Mouse (Mus musculus) cerebellum, adult 11 months (tissue): ENCODE measurements around the gene Tmco3.

Source experiments
- DNase-seq: peaks from one replicate; pipeline ENCODE4 v3.0.0; 2022

Tmco3 gene

GRCm38 (mm10) chr8:13287692-13288623, at the start of gene Tmco3, which contains the start of gene Dcun1d2:
Gene Tmco3 (plus strand): TSS chr8:13288190.
Gene Dcun1d2 (minus strand): TSS chr8:13288131.
- DNase-seq = peak; percentile 96

DNA sequence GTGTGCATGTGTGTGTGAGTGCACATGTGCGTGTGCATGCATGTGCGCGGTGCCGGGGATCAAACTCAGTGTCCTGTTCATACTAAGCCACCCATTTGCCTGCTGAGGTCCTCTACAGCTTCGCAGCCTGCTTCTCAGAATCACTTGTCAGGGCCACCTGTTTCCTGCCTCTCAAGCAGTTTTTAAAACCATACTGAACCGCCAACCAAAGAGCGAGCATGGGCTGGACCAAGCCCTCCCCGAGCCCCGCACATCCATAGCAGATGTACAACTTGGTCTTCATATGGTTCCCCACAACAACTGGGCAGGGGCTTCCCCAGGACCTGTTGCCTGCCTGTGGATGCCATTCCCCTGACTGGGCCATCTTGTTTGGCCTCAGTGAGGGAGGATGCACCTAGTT, 47.9 kb upstream of the Tmco3 start:
- no peak for DNase-seq

- no peak for DNase-seq
Measured at GRCm38 (mm10) chr8:13240691-13241090, 47.3 kb upstream of the Tmco3 start.

DNA sequence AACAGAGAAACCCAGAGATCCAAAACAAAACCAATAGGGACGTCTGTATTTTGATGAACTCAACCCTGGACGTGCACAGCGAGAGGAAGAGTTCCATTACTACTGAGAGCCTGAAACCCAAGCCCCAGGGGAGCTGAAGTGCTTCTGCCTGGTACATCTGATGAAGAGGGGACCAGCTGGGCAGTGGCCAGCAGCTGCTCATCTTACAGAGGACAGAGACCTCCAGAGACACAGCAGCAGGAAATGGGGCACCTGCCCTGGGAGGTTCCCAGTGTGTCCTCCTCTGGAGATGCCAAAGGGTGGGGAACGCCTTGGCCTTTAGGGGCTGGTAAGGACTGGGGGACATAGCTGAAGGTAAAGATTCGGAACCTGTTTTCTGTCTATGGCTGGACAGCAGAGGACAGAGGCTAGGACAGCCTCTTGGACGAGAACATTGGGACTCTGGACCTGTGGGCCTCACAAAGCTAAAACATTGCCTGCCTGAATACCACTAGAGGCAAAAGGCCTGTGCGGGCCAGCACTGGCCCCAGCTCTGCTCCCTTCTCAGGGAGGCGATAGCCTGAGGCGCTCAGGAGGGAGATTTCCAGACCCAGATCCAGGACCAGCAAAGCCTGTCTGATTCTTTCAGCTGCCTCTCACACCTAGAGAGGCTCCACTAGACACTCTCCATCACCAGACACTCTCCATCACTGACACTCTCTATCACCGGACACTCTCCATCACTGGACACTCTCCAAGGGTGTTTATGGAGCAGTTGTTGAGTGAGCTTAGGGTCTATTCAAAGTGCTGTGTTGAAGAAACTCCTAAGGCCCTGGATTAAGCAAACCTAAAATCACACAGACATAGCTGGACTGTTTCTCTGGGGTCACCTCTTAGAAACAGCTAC, 44.8 kb upstream of the Tmco3 start:
- no peak for DNase-seq

GRCm38 (mm10) chr8:13244343-13244880, 43.6 kb upstream of the Tmco3 start:
- DNase-seq = no peak

- DNase-seq = no peak
Measured at GRCm38 (mm10) chr8:13252837-13253236, 35.2 kb upstream of the Tmco3 start.

GRCm38 (mm10) chr8:13253413-13253812, 34.6 kb upstream of the Tmco3 start:
- DNase-seq = no peak

DNA sequence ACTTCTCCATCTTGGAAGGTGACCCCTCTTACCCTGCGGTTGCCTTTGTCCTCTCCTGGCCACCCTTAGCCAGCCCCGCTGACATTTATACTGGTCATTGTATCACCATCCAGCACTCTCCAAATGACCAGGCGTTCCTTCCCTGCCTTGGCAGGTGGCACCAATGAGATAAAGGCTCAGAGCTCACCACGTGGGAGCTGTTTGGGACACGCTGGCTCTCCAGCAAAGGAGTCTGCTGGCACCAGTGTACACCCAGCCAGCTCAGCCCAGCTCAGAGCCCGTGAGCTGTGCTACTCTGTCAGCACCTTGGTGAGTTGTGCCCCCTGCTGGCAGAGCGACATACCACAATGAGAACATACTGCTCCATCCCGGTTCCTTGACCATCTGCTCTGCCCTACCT, 34.0 kb upstream of the Tmco3 start, which contains the start of gene Adprhl1:
TSS of gene Adprhl1 (minus strand) at position 144 of the 400 bp plus-strand sequence.
- DNase-seq = peak; percentile 61

GRCm38 (mm10) chr8:13263376-13263775, 24.6 kb upstream of the Tmco3 start:
- DNase-seq = no peak

- DNase-seq = no peak
Measured at GRCm38 (mm10) chr8:13267566-13267965, 20.4 kb upstream of the Tmco3 start.

DNA sequence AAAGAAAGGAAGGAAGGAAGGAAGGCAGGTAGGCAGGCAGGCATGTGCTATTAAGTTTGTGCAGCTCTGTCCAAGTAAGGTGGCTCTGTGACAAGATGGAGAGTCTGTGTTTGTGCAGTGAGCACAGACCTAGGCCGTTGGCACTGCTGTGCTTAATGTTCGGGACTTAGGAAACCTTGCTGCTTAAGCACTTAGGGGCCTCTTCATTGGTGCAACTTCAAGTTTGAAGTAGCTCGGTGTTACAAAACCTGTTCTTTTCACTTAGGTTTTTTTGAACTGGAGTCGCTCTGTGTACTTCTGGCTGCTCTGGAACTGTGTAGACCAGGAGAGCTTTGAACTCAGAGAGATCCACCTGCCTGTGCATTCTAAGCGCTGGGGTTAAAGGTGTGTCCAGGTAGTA, 15.2 kb upstream of the Tmco3 start:
- DNase-seq = no peak

GRCm38 (mm10) chr8:13276941-13277447, 11.0 kb upstream of the Tmco3 start:
- DNase-seq = no peak

DNA sequence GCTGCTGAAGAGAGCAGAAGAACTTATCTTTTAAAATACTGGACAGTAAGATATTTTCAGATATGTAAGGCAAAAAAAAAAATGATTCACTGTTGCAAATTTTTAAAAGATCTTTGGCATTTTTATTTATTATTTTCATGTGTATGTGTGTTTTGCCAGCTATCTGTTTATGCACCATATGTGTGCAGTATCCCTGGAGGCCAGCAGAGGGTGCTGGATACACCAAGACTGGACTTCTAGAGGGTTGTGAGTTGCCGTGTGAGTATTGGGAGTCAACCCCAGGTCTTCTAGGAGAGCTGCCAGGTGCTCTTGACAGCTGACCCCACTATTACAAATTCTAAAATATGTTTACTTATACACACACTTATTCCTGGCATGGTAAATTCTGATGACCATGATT, 4.8 kb upstream of the Tmco3 start:
- no peak for DNase-seq

- DNase-seq = peak; percentile 91
Measured at GRCm38 (mm10) chr8:13287304-13287691, 692 bp upstream of the Tmco3 start.

- DNase-seq = no peak
Measured at GRCm38 (mm10) chr8:13288646-13289045, 656 bp downstream of the Tmco3 start.

GRCm38 (mm10) chr8:13292364-13292763, 4.4 kb downstream of the Tmco3 start:
- peak; percentile 68 for DNase-seq

- no peak for DNase-seq
Measured at GRCm38 (mm10) chr8:13293677-13294470, 5.9 kb downstream of the Tmco3 start.

DNA sequence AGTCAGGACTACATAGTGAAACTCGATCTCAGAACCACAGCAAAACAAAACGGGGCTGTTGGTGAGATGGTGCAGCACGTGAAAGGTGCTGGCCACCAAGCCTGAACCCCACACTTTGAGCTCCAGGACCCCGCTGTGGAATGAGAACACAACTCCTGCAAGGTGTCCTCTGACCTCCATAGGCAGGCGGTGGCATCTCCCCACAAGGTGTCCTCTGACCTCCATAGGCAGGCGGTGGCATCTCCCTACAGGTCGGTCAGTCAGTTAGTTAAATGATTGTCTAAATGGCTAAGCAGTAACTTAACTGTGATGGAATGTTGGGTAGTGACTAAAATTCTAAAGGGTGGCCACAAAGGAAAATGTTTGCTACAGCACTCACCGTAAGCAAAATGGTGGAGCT, 11.6 kb downstream of the Tmco3 start:
- no peak for DNase-seq

GRCm38 (mm10) chr8:13301036-13301435, 13.0 kb downstream of the Tmco3 start:
- no peak for DNase-seq

DNA sequence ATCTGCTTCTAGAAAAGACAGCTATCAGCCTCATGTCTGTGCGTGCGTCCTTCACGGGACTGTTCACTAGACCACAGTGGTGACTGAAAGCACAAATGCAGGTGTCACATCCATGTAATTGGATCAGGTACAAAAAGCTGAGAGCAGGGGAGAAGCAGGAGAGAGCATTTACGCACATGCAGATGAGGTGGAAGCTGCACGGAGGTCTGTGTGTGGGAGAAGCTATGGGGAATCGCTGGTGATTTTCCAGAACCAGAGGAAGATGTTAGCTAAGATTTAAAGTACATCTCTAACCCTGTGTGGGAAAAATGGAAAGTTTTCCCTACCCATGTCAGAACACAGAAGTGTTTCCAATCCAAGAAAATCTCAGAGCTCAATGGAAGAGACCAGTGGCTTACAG, 17.5 kb downstream of the Tmco3 start:
- DNase-seq = no peak

DNA sequence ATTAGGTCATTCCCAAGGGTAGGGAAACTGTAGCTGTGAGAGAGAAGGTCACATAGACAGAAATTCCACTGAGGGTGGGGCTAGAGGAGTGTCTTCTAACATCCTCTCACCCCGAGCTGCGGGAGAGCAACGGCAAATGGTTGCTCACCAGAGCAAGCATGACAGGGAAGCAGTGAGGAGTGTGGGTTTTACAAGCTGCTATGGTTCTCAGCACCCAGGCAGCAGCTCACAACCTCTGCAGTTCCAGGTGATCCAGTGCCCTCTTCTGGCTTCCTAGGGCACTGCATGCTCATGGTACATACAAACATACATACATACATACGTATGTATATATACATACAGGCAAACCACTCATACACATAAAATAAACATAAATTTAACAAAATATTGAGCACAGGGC, 17.9 kb downstream of the Tmco3 start:
- DNase-seq = no peak

DNA sequence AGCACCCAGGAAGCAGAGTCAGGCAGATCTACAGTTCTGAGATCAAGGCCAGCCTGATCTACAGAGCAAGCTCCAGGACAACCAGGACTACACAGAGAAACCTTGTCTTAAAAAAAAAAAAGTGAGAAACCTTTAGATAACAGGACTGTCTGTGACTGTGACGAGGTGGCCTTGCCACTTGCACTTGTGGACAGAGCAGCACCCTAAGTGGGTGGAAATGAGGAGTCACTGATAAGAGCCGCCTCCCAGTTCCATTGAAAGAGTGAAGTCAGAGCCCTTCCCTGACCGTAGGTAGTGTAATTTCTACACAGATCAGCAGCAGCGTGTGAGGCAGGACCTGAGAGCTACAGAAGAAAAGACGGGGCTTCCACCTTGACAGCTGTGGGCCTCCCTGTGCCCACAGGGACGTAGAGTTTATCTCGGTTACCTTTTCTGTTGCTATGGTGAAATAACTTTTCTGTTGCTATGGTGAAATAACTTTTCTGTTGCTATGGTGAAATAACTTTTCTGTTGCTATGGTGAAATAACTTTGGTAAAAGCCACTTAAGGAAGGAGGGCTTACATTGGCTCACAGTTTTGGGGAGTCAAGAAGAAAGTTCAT, 18.4 kb downstream of the Tmco3 start:
- DNase-seq = no peak
